Mouse (Mus musculus): ENCODE measurements at regions not wholly inside any gene's neighbourhood (a gene's known extent, or its start where the extent isn't known, plus 50 kb on each side); places are given as distances from the start of the nearest gene placed in this dataset.

GRCm38 (mm10) chr1:39105546-39106371, 87.8 kb upstream of the Npas2 start:
- WGBS = 62% methylated on average over 17 of the region's 17 CpGs
- no peak overlapping the region for H3K27ac ChIP-seq (replicated peaks)
- no peak overlapping the region for H3K4me3 ChIP-seq
- no peaks in the 10 kb centered on the region for H3K36me3 ChIP-seq
- no peaks in the 10 kb centered on the region for H3K9me3 ChIP-seq (replicated peaks)
- peaks cover 21% of the 10 kb centered on the region for H3K4me1 ChIP-seq
- H3K27me3 ChIP-seq (ENCODE audit: low read depth, poor library complexity, severe bottlenecking) = no peaks in the 10 kb centered on the region
- DNase-seq (ENCODE audit: low spot score) = no peak

GRCm38 (mm10) chr1:39106372-39106643, 87.2 kb upstream of the Npas2 start:
- Histone ChIP-seq H3K4me1 (peaks cover 21% of the 10 kb centered on the region), H3K36me3 (no peaks in the 10 kb centered on the region), H3K27ac (replicated peaks) (no peak overlapping the region), H3K9me3 (replicated peaks) (no peaks in the 10 kb centered on the region), H3K27me3 (ENCODE audit: low read depth, poor library complexity, severe bottlenecking) (no peaks in the 10 kb centered on the region), H3K4me3 (no peak overlapping the region)
- peak; percentile 18 for DNase-seq (ENCODE audit: low spot score)
- 31% methylated on average over 4 of the region's 4 CpGs for WGBS

- no peak for DNase-seq (ENCODE audit: low spot score)
- Histone ChIP-seq H3K4me1 (peaks cover 21% of the 10 kb centered on the region), H3K27me3 (ENCODE audit: low read depth, poor library complexity, severe bottlenecking) (no peaks in the 10 kb centered on the region), H3K9me3 (replicated peaks) (no peaks in the 10 kb centered on the region), H3K27ac (replicated peaks) (no peak overlapping the region), H3K36me3 (no peaks in the 10 kb centered on the region), H3K4me3 (no peak overlapping the region)
- 75% methylated on average over 6 of the region's 6 CpGs for WGBS
These were observed 86.9 kb upstream of the Npas2 start for GRCm38 (mm10) chr1:39106650-39107049.

- Histone ChIP-seq H3K9me3 (replicated peaks) (no peaks in the 10 kb centered on the region), H3K4me1 (no peaks in the 10 kb centered on the region), H3K36me3 (no peaks in the 10 kb centered on the region), H3K27ac (replicated peaks) (no peak overlapping the region), H3K27me3 (ENCODE audit: low read depth, poor library complexity, severe bottlenecking) (no peaks in the 10 kb centered on the region), H3K4me3 (no peak overlapping the region)
- WGBS = 85% methylated on average over 6 of the region's 6 CpGs
- DNase-seq (ENCODE audit: low spot score) = no peak
These were observed 77.2 kb upstream of the Npas2 start for GRCm38 (mm10) chr1:39116319-39116718.

GRCm38 (mm10) chr1:39122316-39123015, 71.1 kb upstream of the Npas2 start:
- Histone ChIP-seq H3K4me3 (no peak overlapping the region), H3K27ac (replicated peaks) (peak overlapping the region; percentile 68; the same call in 1 of the 2 replicates), H3K4me1 (peaks cover 14% of the 10 kb centered on the region), H3K27me3 (ENCODE audit: low read depth, poor library complexity, severe bottlenecking) (no peaks in the 10 kb centered on the region), H3K9me3 (replicated peaks) (peaks cover 5% of the 10 kb centered on the region; the same call in 1 of the 2 replicates), H3K36me3 (no peaks in the 10 kb centered on the region)
- no peak for DNase-seq (ENCODE audit: low spot score)
- WGBS = 62% methylated on average over 8 of the region's 8 CpGs

- Histone ChIP-seq H3K27ac (replicated peaks) (peak overlapping the region; percentile 68), H3K9me3 (replicated peaks) (peaks cover 5% of the 10 kb centered on the region; the same call in 1 of the 2 replicates), H3K4me3 (no peak overlapping the region), H3K4me1 (peaks cover 14% of the 10 kb centered on the region), H3K36me3 (no peaks in the 10 kb centered on the region), H3K27me3 (ENCODE audit: low read depth, poor library complexity, severe bottlenecking) (no peaks in the 10 kb centered on the region)
- 77% methylated on average over 10 of the region's 10 CpGs for WGBS
- no peak for DNase-seq (ENCODE audit: low spot score)
These were observed 70.3 kb upstream of the Npas2 start for GRCm38 (mm10) chr1:39123081-39123812.

- no peaks in the 10 kb centered on the region for H3K27me3 ChIP-seq (ENCODE audit: low read depth, poor library complexity, severe bottlenecking)
- peaks cover 14% of the 10 kb centered on the region for H3K4me1 ChIP-seq
- 91% methylated on average over 2 of the region's 2 CpGs for WGBS
- H3K9me3 ChIP-seq (replicated peaks) = peaks cover 5% of the 10 kb centered on the region; the same call in 1 of the 2 replicates
- H3K27ac ChIP-seq (replicated peaks) = peak overlapping the region; percentile 68
- no peaks in the 10 kb centered on the region for H3K36me3 ChIP-seq
- H3K4me3 ChIP-seq = no peak overlapping the region
- DNase-seq (ENCODE audit: low spot score) = no peak
These were observed 69.8 kb upstream of the Npas2 start for GRCm38 (mm10) chr1:39123813-39124146.

- no peaks in the 10 kb centered on the region for H3K9me3 ChIP-seq (replicated peaks)
- no peak overlapping the region for H3K4me3 ChIP-seq
- 88% methylated on average over 2 of the region's 2 CpGs for WGBS
- no peak for DNase-seq (ENCODE audit: low spot score)
- no peaks in the 10 kb centered on the region for H3K36me3 ChIP-seq
- H3K27me3 ChIP-seq (ENCODE audit: low read depth, poor library complexity, severe bottlenecking) = no peaks in the 10 kb centered on the region
- no peak overlapping the region for H3K27ac ChIP-seq (replicated peaks)
- no peaks in the 10 kb centered on the region for H3K4me1 ChIP-seq
These were observed 59.0 kb upstream of the Npas2 start for GRCm38 (mm10) chr1:39134521-39134920.

GRCm38 (mm10) chr1:39143054-39143453, 50.5 kb upstream of the Npas2 start:
- Histone ChIP-seq H3K36me3 (no peaks in the 10 kb centered on the region), H3K27me3 (ENCODE audit: low read depth, poor library complexity, severe bottlenecking) (no peaks in the 10 kb centered on the region), H3K4me3 (no peak overlapping the region), H3K4me1 (no peaks in the 10 kb centered on the region), H3K9me3 (replicated peaks) (no peaks in the 10 kb centered on the region), H3K27ac (replicated peaks) (no peak overlapping the region)
- no peak for DNase-seq (ENCODE audit: low spot score)
- 84% methylated on average over 2 of the region's 2 CpGs for WGBS

GRCm38 (mm10) chr1:39143626-39144025, 49.9 kb upstream of the Npas2 start:
- DNase-seq (ENCODE audit: low spot score) = no peak
- Histone ChIP-seq H3K36me3 (no peaks in the 10 kb centered on the region), H3K4me1 (no peaks in the 10 kb centered on the region), H3K4me3 (no peak overlapping the region), H3K27ac (replicated peaks) (no peak overlapping the region), H3K9me3 (replicated peaks) (no peaks in the 10 kb centered on the region), H3K27me3 (ENCODE audit: low read depth, poor library complexity, severe bottlenecking) (no peaks in the 10 kb centered on the region)
- 84% methylated on average over 5 of the region's 5 CpGs for WGBS

Data from midbrain, embryonic 10.5 days (tissue).